Comparison of ENCODE assay signal across 23 mouse cellular contexts in genomic region chr9:32546731-32547130, GRCm38 (mm10). TPM values are rescaled to one million over a fixed set of nuclear protein-coding genes. Genes with fewer than 3 reads are reported as not detected.
DNase-seq lines count a peak whose midpoint lies in the region; ATAC-seq and TF ChIP-seq lines count a peak whose summit lies in the region.
"Had no signal": no experiment of that assay in that cellular context is flagged by ENCODE, and none has a peak within 500 bp of the region (broad histone marks: within the 10 kb centered on the region; RNA-seq: fewer than 3 reads in every experiment).

No protein-coding gene starts in this region.

- no peaks in the 10 kb centered on the region for H3K9me3 ChIP-seq in hindbrain, embryonic 10.5 days
- H3K9me3 ChIP-seq in hindbrain, postnatal 0 days (ENCODE audit: low read length): no peaks in the 10 kb centered on the region
- no peaks in the 10 kb centered on the region for H3K9me3 ChIP-seq in midbrain, embryonic 11.5 days (ENCODE audit: control insufficient read depth, low read length)
- H3K9me3 ChIP-seq in midbrain, postnatal 0 days (ENCODE audit: low read length): no peaks in the 10 kb centered on the region
- H3K9me3 ChIP-seq in limb, embryonic 11.5 days (ENCODE audit: control insufficient read depth, low read length): no peaks in the 10 kb centered on the region
- H3K9me3 ChIP-seq in forebrain, embryonic 11.5 days (ENCODE audit: control insufficient read depth, low read length): no peaks in the 10 kb centered on the region
- H3K9me3 ChIP-seq: forebrain, embryonic 12.5 days; heart, embryonic 12.5 days; liver, embryonic 13.5 days; neural tube, embryonic 13.5 days had no signal

- H3K4me2 ChIP-seq in hindbrain, postnatal 0 days (ENCODE audit: low read depth, low read length): no peak overlapping the region
- H3K4me2 ChIP-seq in midbrain, embryonic 11.5 days: no peak overlapping the region
- H3K4me2 ChIP-seq in midbrain, postnatal 0 days (ENCODE audit: low read depth, low read length, poor library complexity, severe bottlenecking): no peak overlapping the region
- peak overlapping the region; percentile 20; the same call in 1 of the 2 replicates for H3K4me2 ChIP-seq in limb, embryonic 11.5 days (ENCODE audit: low read depth, severe bottlenecking)
- no peak overlapping the region for H3K4me2 ChIP-seq in forebrain, embryonic 11.5 days (ENCODE audit: low read depth, low read length, severe bottlenecking)
- H3K4me2 ChIP-seq: forebrain, embryonic 12.5 days; heart, embryonic 12.5 days; liver, embryonic 13.5 days; neural tube, embryonic 13.5 days had no signal

- 0 out of 2 replicates have a peak overlapping the region, but pooled peaks have one; percentile 2 for H3K27ac ChIP-seq in hindbrain, embryonic 10.5 days
- no peak overlapping the region for H3K27ac ChIP-seq in hindbrain, postnatal 0 days
- H3K27ac ChIP-seq in midbrain, embryonic 11.5 days (ENCODE audit: low read depth, low read length): no peak overlapping the region
- H3K27ac ChIP-seq in midbrain, postnatal 0 days (ENCODE audit: low read depth, low read length): no peak overlapping the region
- H3K27ac ChIP-seq in limb, embryonic 11.5 days (replicated peaks; ENCODE audit: low read depth, low read length): peak overlapping the region; percentile 48; the same call in 1 of the 2 replicates
- H3K27ac ChIP-seq in forebrain, embryonic 11.5 days (ENCODE audit: low read depth, low read length): no peak overlapping the region
- H3K27ac ChIP-seq: forebrain, embryonic 12.5 days; liver, embryonic 13.5 days; neural tube, embryonic 13.5 days had no signal

- 11% methylated on average over 2 of the region's 2 CpGs for WGBS in hindbrain, embryonic 10.5 days
- 26% methylated on average over 2 of the region's 2 CpGs for WGBS in hindbrain, postnatal 0 days
- 45% methylated on average over 2 of the region's 2 CpGs for WGBS in midbrain, embryonic 11.5 days
- 36% methylated on average over 2 of the region's 2 CpGs for WGBS in midbrain, postnatal 0 days
- 17% methylated on average over 2 of the region's 2 CpGs for WGBS in limb, embryonic 11.5 days
- 22% methylated on average over 2 of the region's 2 CpGs for WGBS in forebrain, embryonic 11.5 days

- peaks cover 97% of the 10 kb centered on the region for H3K27me3 ChIP-seq in hindbrain, embryonic 10.5 days (ENCODE audit: insufficient read depth, poor library complexity, severe bottlenecking)
- peaks cover 54% of the 10 kb centered on the region for H3K27me3 ChIP-seq in hindbrain, postnatal 0 days (ENCODE audit: insufficient read depth, low read length)
- peaks cover 71% of the 10 kb centered on the region for H3K27me3 ChIP-seq in midbrain, embryonic 11.5 days (ENCODE audit: control insufficient read depth, insufficient read depth, low read length)
- peaks cover 66% of the 10 kb centered on the region for H3K27me3 ChIP-seq in midbrain, postnatal 0 days (ENCODE audit: insufficient read depth, low read length)
- no peaks in the 10 kb centered on the region for H3K27me3 ChIP-seq in limb, embryonic 11.5 days (ENCODE audit: control insufficient read depth, insufficient read depth, low read length)
- peaks cover 81% of the 10 kb centered on the region for H3K27me3 ChIP-seq in forebrain, embryonic 11.5 days (ENCODE audit: control insufficient read depth, insufficient read depth, low read length)

- no peak for TF ChIP-seq CTCF in hindbrain, postnatal 0 days (IDR thresholded peaks at IDR 0.05; ENCODE audit: low read depth)
- no peak for TF ChIP-seq CTCF in midbrain, postnatal 0 days (IDR thresholded peaks at IDR 0.05)

- no peak overlapping the region for H3K4me3 ChIP-seq in hindbrain, embryonic 10.5 days
- H3K4me3 ChIP-seq in hindbrain, postnatal 0 days (ENCODE audit: low read length): no peak overlapping the region
- no peak overlapping the region for H3K4me3 ChIP-seq in midbrain, embryonic 11.5 days (ENCODE audit: low read depth, low read length)
- H3K4me3 ChIP-seq in midbrain, postnatal 0 days (ENCODE audit: low read depth, low read length): no peak overlapping the region
- no peak overlapping the region for H3K4me3 ChIP-seq in limb, embryonic 11.5 days (ENCODE audit: low read depth, low read length)
- H3K4me3 ChIP-seq in forebrain, embryonic 11.5 days (ENCODE audit: low read depth, low read length): no peak overlapping the region
- H3K4me3 ChIP-seq: erythroblast, embryonic 14.5 days; forebrain, embryonic 12.5 days; heart, embryonic 12.5 days; liver, embryonic 13.5 days; neural tube, embryonic 13.5 days had no signal

- H3K36me3 ChIP-seq in hindbrain, embryonic 10.5 days: no peaks in the 10 kb centered on the region
- no peaks in the 10 kb centered on the region for H3K36me3 ChIP-seq in hindbrain, postnatal 0 days (ENCODE audit: insufficient read depth, low read length)
- no peaks in the 10 kb centered on the region for H3K36me3 ChIP-seq in midbrain, embryonic 11.5 days (ENCODE audit: control insufficient read depth, insufficient read depth, low read length)
- no peaks in the 10 kb centered on the region for H3K36me3 ChIP-seq in midbrain, postnatal 0 days (ENCODE audit: insufficient read depth, low read length)
- no peaks in the 10 kb centered on the region for H3K36me3 ChIP-seq in limb, embryonic 11.5 days (ENCODE audit: control insufficient read depth, insufficient read depth, low read length)
- no peaks in the 10 kb centered on the region for H3K36me3 ChIP-seq in forebrain, embryonic 11.5 days (ENCODE audit: control insufficient read depth, insufficient read depth, low read length)
- H3K36me3 ChIP-seq: forebrain, embryonic 12.5 days; heart, embryonic 12.5 days; liver, embryonic 13.5 days; neural tube, embryonic 13.5 days had no signal

- H3K4me1 ChIP-seq in hindbrain, embryonic 10.5 days (replicated peaks): peaks cover 91% of the 10 kb centered on the region
- H3K4me1 ChIP-seq in hindbrain, postnatal 0 days (ENCODE audit: insufficient read depth, low read length): no peaks in the 10 kb centered on the region
- peaks cover 33% of the 10 kb centered on the region for H3K4me1 ChIP-seq in midbrain, embryonic 11.5 days (ENCODE audit: control insufficient read depth, insufficient read depth, low read length)
- H3K4me1 ChIP-seq in midbrain, postnatal 0 days (ENCODE audit: insufficient read depth, low read length): peaks cover 3% of the 10 kb centered on the region; the same call in 1 of the 2 replicates
- peaks cover 78% of the 10 kb centered on the region for H3K4me1 ChIP-seq in limb, embryonic 11.5 days (ENCODE audit: control insufficient read depth, insufficient read depth, low read length)
- H3K4me1 ChIP-seq in forebrain, embryonic 11.5 days (replicated peaks; ENCODE audit: control insufficient read depth, insufficient read depth, low read length): peaks cover 19% of the 10 kb centered on the region

- no peak for ATAC-seq in hindbrain, postnatal 0 days
- ATAC-seq in midbrain, embryonic 11.5 days (ENCODE audit: low FRiP score): no peak
- no peak for ATAC-seq in midbrain, postnatal 0 days (ENCODE audit: low FRiP score)
- ATAC-seq in limb, embryonic 11.5 days (ENCODE audit: insufficient number of reproducible peaks, low FRiP score, low TSS enrichment, low read depth): no peak
- ATAC-seq in forebrain, embryonic 11.5 days (replicated peaks; ENCODE audit: low FRiP score): no peak
- ATAC-seq: forebrain, postnatal 0 days; lung, postnatal 0 days had no signal

- no peak for DNase-seq in hindbrain, embryonic 10.5 days (ENCODE audit: low spot score)
- no peak for DNase-seq in hindbrain, postnatal 0 days (ENCODE audit: low spot score)
- peak; percentile 81 for DNase-seq in midbrain, embryonic 11.5 days (ENCODE audit: low spot score, missing footprints)
- no peak for DNase-seq in midbrain, postnatal 0 days (ENCODE audit: low spot score)
- no peak for DNase-seq in limb, embryonic 11.5 days (ENCODE audit: low spot score)
- DNase-seq in forebrain, embryonic 11.5 days (ENCODE audit: low spot score): no peak
- DNase-seq: adrenal gland, postnatal 25 days; B cell, adult 2 months; cerebellum, adult 11-12 months; cerebellum, adult 9-11 months; forebrain, postnatal 0 days; gastrocnemius, postnatal 10 days; kidney, adult 11 months; kidney, postnatal 14 days; layer of hippocampus, adult 9-11 months; liver, embryonic 13.5 days; lung, adult 18-20 months; lung, postnatal 4 days had no signal

- H3K9ac ChIP-seq in hindbrain, postnatal 0 days (replicated peaks; ENCODE audit: low read length): no peak overlapping the region
- H3K9ac ChIP-seq in midbrain, embryonic 11.5 days (ENCODE audit: low read length): no peak overlapping the region
- H3K9ac ChIP-seq in midbrain, postnatal 0 days (replicated peaks; ENCODE audit: low read length, poor library complexity, severe bottlenecking): no peak overlapping the region
- peak overlapping the region; percentile 37; the same call in 1 of the 2 replicates for H3K9ac ChIP-seq in limb, embryonic 11.5 days (ENCODE audit: low read length)
- no peak overlapping the region for H3K9ac ChIP-seq in forebrain, embryonic 11.5 days (ENCODE audit: low read length)
- H3K9ac ChIP-seq: forebrain, embryonic 12.5 days; forebrain, postnatal 0 days; heart, embryonic 12.5 days; liver, embryonic 13.5 days; neural tube, embryonic 13.5 days had no signal

RNA-seq across cellular contexts. Expression of gene Fli1, which starts 4.1 kb away (rescaled TPM):
- 23.1 and 26.2 TPM in 2 replicates for polyA plus RNA-seq in hindbrain, embryonic 10.5 days (2016; fragmentation: Nextera tagmentation; extraction: Ambion mirVana)
- 6.9 and 10.8 TPM in 2 replicates for total RNA-seq in hindbrain, postnatal 0 days (2014; rRNA removed)
- 5.6 and 6.7 TPM in 2 replicates for polyA plus RNA-seq in hindbrain, postnatal 0 days (2015; fragmentation: Nextera tagmentation; extraction: Ambion mirVana)
- polyA plus RNA-seq in midbrain, embryonic 11.5 days (2014; fragmentation: Nextera tagmentation; extraction: Ambion mirVana): 12.6 and 12.8 TPM in 2 replicates
- total RNA-seq in midbrain, postnatal 0 days (2014; rRNA removed): 8.4 and 9.1 TPM in 2 replicates
- polyA plus RNA-seq in midbrain, postnatal 0 days (2015; fragmentation: Nextera tagmentation; extraction: Ambion mirVana): 5.5 and 5.9 TPM in 2 replicates
- polyA plus RNA-seq in limb, embryonic 11.5 days (2014; fragmentation: Nextera tagmentation; extraction: Ambion mirVana): 62.2 and 68.3 TPM in 2 replicates
- 14.3 and 14.7 TPM in 2 replicates for polyA plus RNA-seq in forebrain, embryonic 11.5 days (2014; fragmentation: Nextera tagmentation; extraction: Ambion mirVana)

Comparison
In these comparisons a context has a peak if more than half of its experiments do, and no peak if none do; other contexts are left out.
1. H3K27ac ChIP-seq: peak in hindbrain, embryonic 10.5 days (single experiment) and limb, embryonic 11.5 days (single experiment); none in hindbrain, postnatal 0 days (single experiment), midbrain, embryonic 11.5 days (single experiment), midbrain, postnatal 0 days (single experiment) and forebrain, embryonic 11.5 days (single experiment).